In the genomic region with DNA sequence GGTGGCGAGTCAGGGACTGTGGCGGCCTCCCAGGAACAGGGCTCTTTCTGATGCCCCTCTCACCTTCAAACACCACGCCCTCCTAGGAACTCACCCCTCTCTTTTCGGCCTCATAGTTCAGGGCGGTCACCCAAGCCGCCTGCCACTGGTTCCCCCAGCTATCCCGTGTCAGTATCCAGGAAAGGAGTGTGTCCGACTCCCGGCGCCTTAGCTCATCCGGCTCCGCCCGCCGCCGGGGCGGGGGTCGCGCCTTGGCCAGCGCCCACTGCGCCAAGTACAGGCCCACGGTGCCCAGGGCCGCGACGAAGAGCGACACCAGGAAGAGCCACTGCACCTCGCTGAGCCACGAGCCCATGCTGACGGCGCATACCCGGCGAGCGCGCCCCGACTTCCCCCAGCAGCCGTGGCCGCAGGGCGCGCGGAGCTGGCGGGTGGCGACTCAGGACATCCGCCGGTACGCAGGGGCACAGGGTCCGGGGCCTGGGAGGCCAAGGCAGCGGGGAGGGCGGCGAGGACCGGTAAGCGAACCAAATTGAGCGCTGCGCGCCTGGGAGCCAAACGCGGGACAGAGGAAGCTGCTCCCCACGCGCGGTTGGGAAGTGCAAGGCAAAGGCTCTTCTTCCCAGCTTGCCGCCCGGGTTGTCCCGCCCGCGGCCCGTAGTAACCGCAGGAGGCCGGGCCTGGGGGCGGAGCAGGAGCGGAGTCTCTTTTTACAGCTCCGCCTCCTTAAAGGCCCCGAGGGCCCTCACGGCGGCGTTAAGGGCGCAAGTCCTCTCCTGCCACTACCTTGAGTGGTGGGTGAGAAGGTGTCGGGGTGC, we compare ENCODE assay signal across 8 mouse cellular contexts. TPM values are rescaled to one million over a fixed set of nuclear protein-coding genes. Genes with fewer than 3 reads are reported as not detected.
DNase-seq lines count a peak whose midpoint lies in the region; ATAC-seq lines count a peak whose summit lies in the region.

No protein-coding gene starts in this region.

- peak overlapping the region; percentile 92 for H3K4me3 ChIP-seq in embryonic facial prominence, embryonic 10.5 days
- H3K4me3 ChIP-seq in midbrain, embryonic 11.5 days (ENCODE audit: low read depth, low read length), result peak overlapping the region; percentile 88

- under 1% methylated on average over 75 of the region's 75 CpGs for WGBS in embryonic facial prominence, embryonic 10.5 days
- under 1% methylated on average over 74 of the region's 75 CpGs for WGBS in midbrain, embryonic 11.5 days

- peak overlapping the region; percentile 83 for H3K9ac ChIP-seq in midbrain, embryonic 11.5 days (ENCODE audit: low read length)

- intact Hi-C loops in left cerebral cortex, postnatal 4 days (cut with DNase I), result no loop called here

- H3K4me1 ChIP-seq in embryonic facial prominence, embryonic 10.5 days, result peaks cover 19% of the 10 kb centered on the region
- H3K4me1 ChIP-seq in midbrain, embryonic 11.5 days (ENCODE audit: control insufficient read depth, insufficient read depth, low read length), result 0 out of 2 replicates have a peak, but pooled peaks cover 2% of the 10 kb centered on the region

- H3K27me3 ChIP-seq in embryonic facial prominence, embryonic 10.5 days (replicated peaks; ENCODE audit: low read depth, poor library complexity, severe bottlenecking), result no peaks in the 10 kb centered on the region
- H3K27me3 ChIP-seq in midbrain, embryonic 11.5 days (ENCODE audit: control insufficient read depth, insufficient read depth, low read length), result no peaks in the 10 kb centered on the region

- no peaks in the 10 kb centered on the region for H3K9me3 ChIP-seq in embryonic facial prominence, embryonic 10.5 days
- no peaks in the 10 kb centered on the region for H3K9me3 ChIP-seq in midbrain, embryonic 11.5 days (ENCODE audit: control insufficient read depth, low read length)

- H3K36me3 ChIP-seq in embryonic facial prominence, embryonic 10.5 days (replicated peaks), result no peaks in the 10 kb centered on the region
- H3K36me3 ChIP-seq in midbrain, embryonic 11.5 days (ENCODE audit: control insufficient read depth, insufficient read depth, low read length), result no peaks in the 10 kb centered on the region

- peak overlapping the region; percentile 91 for H3K4me2 ChIP-seq in midbrain, embryonic 11.5 days

- DNase-seq in adrenal gland, postnatal 14 days, result peak; percentile 93
- peak; percentile 86 for DNase-seq in embryonic facial prominence, embryonic 10.5 days (ENCODE audit: low spot score)
- peak; percentile 85 for DNase-seq in kidney, adult 11 months
- DNase-seq in left cerebral cortex, postnatal 4 days, result peak; percentile 78
- peak; percentile 97 for DNase-seq in midbrain, embryonic 11.5 days (ENCODE audit: low spot score, missing footprints)
- peak; percentile 81 for DNase-seq in right cerebral cortex, postnatal 4 days
- peak; percentile 86 for DNase-seq in yolk sac, embryonic 10.5 days (ENCODE audit: low spot score)

- H3K27ac ChIP-seq in embryonic facial prominence, embryonic 10.5 days (replicated peaks), result peak overlapping the region; percentile 90
- H3K27ac ChIP-seq in midbrain, embryonic 11.5 days (ENCODE audit: low read depth, low read length), result peak overlapping the region; percentile 14; the same call in 1 of the 2 replicates

- ATAC-seq in granulocyte monocyte progenitor cell, adult 5-6 weeks (replicated peaks; ENCODE audit: poor library complexity, severe bottlenecking), result peak; percentile 92
- ATAC-seq in midbrain, embryonic 11.5 days (ENCODE audit: low FRiP score), result peak; percentile 93

RNA-seq across cellular contexts. Expression of a gene that starts 40.2 kb away (rescaled TPM):
- 27.3 and 38.2 TPM in 2 replicates for total RNA-seq in adrenal gland, postnatal 14 days (2021)
- 11.6 and 14.0 TPM in 2 replicates for polyA plus RNA-seq in embryonic facial prominence, embryonic 10.5 days (2016; fragmentation: Nextera tagmentation; extraction: Ambion mirVana)
- total RNA-seq in granulocyte monocyte progenitor cell, adult 5-6 weeks (2014; fragmentation: Nextera tagmentation), result 10.5 and 13.9 TPM in 2 replicates
- total RNA-seq in granulocyte monocyte progenitor cell, adult 5-6 weeks (2017), result 14.7 and 20.5 TPM in 2 replicates
- 10 to 100 TPM; 28.9 to 36.1 TPM for total RNA-seq in left cerebral cortex, postnatal 4 days (2021)
- polyA plus RNA-seq in midbrain, embryonic 11.5 days (2014; fragmentation: Nextera tagmentation; extraction: Ambion mirVana), result 17.7 and 19.4 TPM in 2 replicates

RNA-seq across cellular contexts. Expression of a gene that starts 40.3 kb away (rescaled TPM):
- total RNA-seq in adrenal gland, postnatal 14 days (2021), result 25.9 and 30.6 TPM in 2 replicates
- polyA plus RNA-seq in embryonic facial prominence, embryonic 10.5 days (2016; fragmentation: Nextera tagmentation; extraction: Ambion mirVana), result 14.5 and 15.2 TPM in 2 replicates
- 9.5 and 11.3 TPM in 2 replicates for total RNA-seq in granulocyte monocyte progenitor cell, adult 5-6 weeks (2014; fragmentation: Nextera tagmentation)
- 9.4 and 11.4 TPM in 2 replicates for total RNA-seq in granulocyte monocyte progenitor cell, adult 5-6 weeks (2017)
- 10 to 100 TPM; 24.7 to 28.7 TPM for total RNA-seq in left cerebral cortex, postnatal 4 days (2021)
- 13.2 and 13.5 TPM in 2 replicates for polyA plus RNA-seq in midbrain, embryonic 11.5 days (2014; fragmentation: Nextera tagmentation; extraction: Ambion mirVana)

Comparison
In these comparisons a context has a peak if more than half of its experiments do, and no peak if none do; other contexts are left out.
1. Peak in every context shown above with its lines: DNase-seq, ATAC-seq, H3K4me3 ChIP-seq and H3K27ac ChIP-seq.